Mouse (Mus musculus) T-helper 2 cell (primary cell): Measurements from ENCODE around the gene Crygn.
"Not testable (repeated sequence)": the region's sequence is repeated elsewhere in the genome, so short reads cannot be mapped to it uniquely, and the experiment has no call there.

Source experiments
- in situ Hi-C: fragments of 300-600 bp; cut with MboI, MseI; formaldehyde crosslinking; loops from one replicate; pipeline ENCODE4 v1.15.1; 2025; ENCODE audit warnings: high pct_unique_total_duplicates

The Crygn gene

GRCm38 (mm10) chr5:24757816-24758215 is at the start of gene Crygn:
TSS of gene Crygn (minus strand) at chr5:24758008.
- in situ Hi-C loops = no loop called here

- in situ Hi-C loops = no loop called here
These were observed 47.4 kb upstream of the Crygn start for GRCm38 (mm10) chr5:24805222-24805621.

- in situ Hi-C loops = no loop called here
These were observed 46.9 kb upstream of the Crygn start for GRCm38 (mm10) chr5:24804661-24805060.

- in situ Hi-C loops = no loop called here
These were observed 44.2 kb upstream of the Crygn start for GRCm38 (mm10) chr5:24801841-24802624.

DNA sequence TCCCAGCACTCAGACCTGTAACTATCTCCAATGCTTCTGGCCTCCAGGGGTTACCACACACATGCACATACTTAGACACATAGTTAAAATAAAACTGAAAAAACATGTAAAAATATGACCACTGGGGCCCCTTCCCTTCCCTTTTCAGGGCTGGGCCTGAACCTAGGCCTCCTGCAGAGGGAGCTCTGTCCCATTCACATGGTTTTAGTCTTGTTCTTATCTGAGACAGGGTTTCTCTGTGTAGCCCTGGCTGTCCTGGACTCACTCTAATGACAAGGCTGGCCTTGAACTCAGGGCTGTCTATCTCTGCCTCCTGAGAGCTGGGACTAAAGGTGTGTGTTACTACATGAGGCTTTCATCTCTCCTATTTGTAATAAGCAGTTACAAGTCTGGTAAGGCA is 42.6 kb upstream of the Crygn start:
- in situ Hi-C loops = no loop called here

DNA sequence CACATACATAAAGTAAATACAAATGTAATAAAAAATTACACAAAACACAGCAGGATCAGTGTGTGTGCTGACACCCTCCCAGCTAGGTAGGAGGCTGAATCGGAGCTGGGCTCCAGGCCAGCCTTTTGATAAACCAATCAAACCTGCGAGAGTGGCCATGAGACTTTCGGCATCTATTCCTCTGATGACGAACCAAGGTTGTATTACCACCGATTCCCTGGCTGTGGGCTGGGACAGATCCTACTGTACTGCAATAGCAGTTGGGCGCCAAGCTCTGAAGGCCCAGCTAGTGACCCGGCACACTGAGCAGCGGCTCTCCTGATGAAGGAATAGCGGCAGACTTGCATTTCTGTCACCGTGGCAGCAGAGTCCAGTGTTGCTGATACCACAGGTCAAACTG is 40.8 kb upstream of the Crygn start:
- in situ Hi-C loops = no loop called here

GRCm38 (mm10) chr5:24797858-24798257 is 40.0 kb upstream of the Crygn start:
- in situ Hi-C loops = no loop called here

DNA sequence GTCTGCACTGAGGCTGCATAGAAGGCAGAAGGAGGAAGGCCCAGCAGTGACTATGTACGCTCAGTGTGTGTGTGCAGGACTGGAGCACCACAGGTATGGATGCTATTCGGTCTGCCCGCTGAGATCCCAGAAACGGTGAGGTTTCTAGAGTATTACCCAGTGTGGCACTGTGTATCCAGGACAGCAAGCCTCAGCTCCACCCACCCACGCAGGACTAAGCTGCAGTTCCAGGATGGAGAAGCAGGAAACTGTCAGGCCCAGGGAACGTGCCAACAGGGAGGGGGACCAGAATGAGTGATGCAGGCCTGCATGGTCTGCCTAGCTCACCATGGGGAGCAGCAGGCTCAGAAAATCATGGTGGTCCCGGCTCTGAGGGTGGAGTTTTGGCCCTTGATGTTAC is 35.2 kb upstream of the Crygn start:
- in situ Hi-C loops = no loop called here

GRCm38 (mm10) chr5:24782957-24783356 is 25.1 kb upstream of the Crygn start:
- in situ Hi-C loops = no loop called here

GRCm38 (mm10) chr5:24781048-24781447 is 23.2 kb upstream of the Crygn start:
- in situ Hi-C loops = no loop called here

- in situ Hi-C loops = no loop called here
These were observed 22.2 kb upstream of the Crygn start for GRCm38 (mm10) chr5:24779881-24780512.

- in situ Hi-C loops = no loop called here
These were observed 21.5 kb upstream of the Crygn start for GRCm38 (mm10) chr5:24779321-24779720.

DNA sequence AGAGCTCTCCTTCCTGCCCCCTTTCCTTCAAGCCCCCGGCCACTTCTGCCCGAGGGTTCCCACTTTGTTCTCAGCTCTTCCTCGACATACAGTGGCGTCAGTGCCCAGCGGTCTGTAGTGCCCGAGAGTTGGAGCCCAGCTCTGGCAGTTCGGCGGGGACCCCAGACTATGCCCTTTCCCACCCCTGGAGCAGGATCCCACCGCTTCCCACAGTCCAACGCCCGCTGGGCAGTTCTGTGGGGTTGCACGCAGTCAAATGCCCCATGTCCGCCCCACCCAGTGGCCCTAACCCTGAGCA is 21.0 kb upstream of the Crygn start:
- in situ Hi-C loops = no loop called here

GRCm38 (mm10) chr5:24778082-24778842 is 20.5 kb upstream of the Crygn start:
- in situ Hi-C loops = no loop called here

DNA sequence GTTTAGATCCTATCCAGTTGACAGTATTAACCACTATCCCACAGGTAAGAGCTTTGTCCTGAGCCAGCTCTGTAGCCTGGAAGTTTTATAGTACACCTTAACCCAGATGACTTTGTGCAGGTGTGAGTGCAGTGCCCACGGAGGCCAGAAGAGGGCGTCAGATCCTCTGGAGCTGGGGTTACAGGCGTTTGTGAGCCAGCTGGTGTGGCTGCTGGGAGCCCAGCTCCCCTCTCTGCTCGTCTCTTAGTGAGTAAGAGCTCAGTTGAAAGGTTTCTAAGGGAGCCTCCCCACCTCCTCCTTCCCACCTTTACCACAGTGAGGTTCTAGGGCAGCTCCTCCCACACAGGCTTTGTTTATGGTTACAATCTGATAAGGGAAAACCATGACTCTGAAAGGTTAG is 18.9 kb upstream of the Crygn start:
- in situ Hi-C loops = no loop called here

- in situ Hi-C loops = not testable (repeated sequence)
These were observed 16.7 kb upstream of the Crygn start for GRCm38 (mm10) chr5:24774549-24774948.

DNA sequence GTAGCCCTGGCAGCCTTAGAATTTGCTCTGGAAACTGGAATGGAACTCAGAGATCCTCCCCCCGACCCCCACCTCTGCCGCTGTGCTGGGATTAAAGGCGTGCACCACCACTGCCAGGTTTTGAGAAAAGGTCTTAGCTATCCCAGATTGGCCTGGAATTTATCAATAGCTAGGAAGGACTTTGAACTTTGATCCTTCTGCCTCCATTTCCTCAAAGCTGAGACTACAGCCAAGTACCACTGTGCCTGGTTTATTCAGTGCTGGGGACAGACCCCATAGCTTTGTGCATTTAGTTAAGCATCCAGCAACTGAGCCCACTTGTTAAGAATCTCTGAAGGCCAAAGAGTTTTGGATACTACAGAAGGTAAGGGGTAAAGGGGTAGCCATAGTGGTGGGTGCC is 877 bp downstream of the Crygn start:
- in situ Hi-C loops = no loop called here

GRCm38 (mm10) chr5:24752175-24752498 is 5.7 kb downstream of the Crygn start:
- in situ Hi-C loops = no loop called here

- in situ Hi-C loops = no loop called here
These were observed 6.3 kb downstream of the Crygn start for GRCm38 (mm10) chr5:24751305-24752174.

DNA sequence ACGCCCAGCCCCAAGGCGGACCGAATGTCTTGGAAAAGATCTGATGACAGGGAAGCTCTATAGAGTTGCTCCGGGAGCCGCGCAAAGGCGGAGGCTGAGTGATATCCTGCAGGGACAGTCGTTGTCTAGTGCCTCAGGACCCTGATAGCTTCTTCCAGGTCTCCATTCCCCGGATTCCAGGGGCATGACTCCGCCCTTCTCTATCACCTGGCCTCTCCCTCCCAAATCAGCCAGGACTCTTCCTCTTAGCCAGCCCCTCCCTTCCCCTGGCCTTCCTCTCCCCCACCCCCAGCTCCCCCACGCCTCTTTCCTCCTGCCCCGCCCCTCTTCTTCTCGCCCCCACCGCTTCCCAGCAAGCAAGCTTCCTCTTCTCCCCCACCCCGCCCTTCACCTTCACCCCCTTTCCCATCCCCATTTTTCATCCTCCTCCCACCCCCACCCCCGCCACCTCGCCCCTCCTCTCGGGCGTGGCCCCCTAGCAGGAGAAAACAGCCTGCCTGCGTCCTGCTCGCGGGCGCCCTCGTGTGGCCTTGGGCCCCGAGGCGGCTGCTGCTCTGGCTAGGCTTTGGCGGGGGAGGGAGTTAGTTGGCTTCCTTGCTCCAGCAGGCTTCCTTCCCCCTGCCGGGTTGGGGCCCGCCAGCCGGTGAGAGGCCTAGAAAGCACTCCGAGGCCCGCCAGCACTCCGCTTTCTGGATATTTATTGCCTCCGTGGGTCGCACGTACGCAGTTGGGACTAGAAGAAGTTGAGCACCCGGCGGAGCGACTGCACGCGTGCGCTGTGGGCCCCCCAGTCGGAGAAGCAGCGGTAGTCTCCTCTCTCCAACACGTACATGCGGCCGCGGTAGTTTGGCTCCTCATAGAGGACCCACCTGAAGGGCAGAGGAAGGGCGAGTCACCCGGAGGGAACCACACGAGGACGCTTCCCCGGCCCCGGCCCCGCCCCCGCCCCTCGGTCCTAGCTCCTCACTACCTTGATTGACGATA is 7.2 kb downstream of the Crygn start:
- in situ Hi-C loops = no loop called here

- in situ Hi-C loops = no loop called here
These were observed 8.1 kb downstream of the Crygn start for GRCm38 (mm10) chr5:24749731-24750130.
